Mouse (Mus musculus) frontal cortex, adult (tissue): ENCODE data around the gene Olfr204.
"Not testable (repeated sequence)": the region's sequence is repeated elsewhere in the genome, so short reads cannot be mapped to it uniquely, and the experiment has no call there.

Source experiments
- ATAC-seq: cut with Nextera tagmentation; 2 replicates; pipeline ENCODE4 v1.9.2; 2017; ENCODE audit warnings: mild to moderate bottlenecking, moderate library complexity, mixed read lengths; ENCODE audit not compliant: low TSS enrichment

Olfr204 gene

DNA sequence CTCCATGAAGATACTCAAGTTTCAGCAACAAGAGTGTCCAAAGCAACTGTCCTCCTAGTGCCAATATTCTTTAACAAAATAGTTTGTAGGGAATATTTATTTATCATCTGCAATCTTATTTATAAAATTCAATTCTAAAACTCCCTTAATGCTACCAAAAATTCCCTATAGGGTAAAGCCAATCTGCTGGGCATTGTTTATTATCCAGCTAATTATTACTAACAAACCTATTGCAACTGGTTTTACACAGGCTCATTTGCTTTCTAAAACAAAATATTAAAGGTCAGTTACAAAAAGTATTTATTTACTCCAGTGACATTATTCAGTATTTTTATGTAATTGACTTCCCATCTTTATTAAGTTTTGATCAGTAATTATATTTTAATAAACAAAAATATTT is at the start of gene Olfr204:
TSS of gene Olfr204 (minus strand) at position 101 of the 400 bp plus-strand sequence.
- ATAC-seq = no peak

DNA sequence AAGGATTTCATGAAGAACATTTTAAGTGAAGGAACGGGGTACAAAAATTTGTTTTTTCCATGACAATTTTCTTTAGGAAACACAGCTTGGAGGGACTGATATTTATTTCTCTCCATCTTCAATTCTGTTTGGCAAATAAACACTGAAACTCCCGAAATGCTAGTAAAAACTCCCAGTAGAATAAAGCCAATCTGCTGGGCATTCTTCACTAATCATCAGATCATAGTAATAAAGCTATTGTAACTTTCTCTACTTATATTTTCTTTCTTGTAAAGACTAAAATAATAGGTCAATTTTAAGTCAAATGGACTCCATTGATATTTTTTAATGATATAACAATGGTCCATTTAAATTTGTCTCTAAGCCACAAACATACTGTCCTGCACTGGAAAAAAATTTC is 45.8 kb upstream of the Olfr204 start, which contains the start of gene Olfr209:
TSS of gene Olfr209 (minus strand) at position 101 of the 400 bp plus-strand sequence.
- ATAC-seq = no peak

DNA sequence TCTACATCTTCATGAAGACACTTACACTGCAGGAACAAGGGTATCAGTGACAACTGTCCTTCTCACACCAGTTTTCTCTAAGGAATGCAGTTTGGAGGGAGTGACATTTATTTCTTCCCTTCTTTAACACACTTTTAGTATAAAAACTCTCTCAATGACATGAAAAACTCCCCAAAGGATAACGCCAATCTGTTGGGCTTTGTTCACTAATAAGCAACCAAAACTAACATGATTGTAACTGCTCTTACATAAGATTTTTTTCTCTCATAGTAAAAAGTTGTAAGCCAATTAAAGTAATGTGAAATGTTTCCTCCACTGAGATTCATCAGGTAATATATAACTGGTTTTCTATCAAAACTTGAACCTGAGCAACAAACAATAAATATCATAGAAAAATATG is 31.1 kb upstream of the Olfr204 start, which contains the start of gene Olfr206:
TSS of gene Olfr206 (minus strand) at position 101 of the 400 bp plus-strand sequence.
- no peak for ATAC-seq

DNA sequence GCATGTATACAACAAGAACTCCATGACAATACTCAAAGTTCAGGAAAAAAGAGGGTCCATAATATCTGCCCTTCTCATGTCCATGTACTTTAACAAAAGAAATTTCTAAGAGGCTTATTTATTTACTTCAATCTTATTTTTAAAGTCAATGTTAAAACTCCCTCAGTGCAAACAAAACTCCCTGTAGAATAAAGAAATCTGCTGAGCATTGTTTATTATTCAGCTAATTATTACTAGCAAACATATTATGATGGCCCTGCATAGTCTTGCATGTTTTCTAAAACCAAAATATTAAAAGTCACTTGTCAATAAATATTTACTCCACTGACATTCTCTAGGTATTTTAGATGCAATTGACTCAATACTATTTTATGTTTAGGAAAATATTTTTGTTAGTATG is 13.0 kb upstream of the Olfr204 start, which contains the start of gene Olfr205:
TSS of gene Olfr205 (minus strand) at position 101 of the 400 bp plus-strand sequence.
- no peak for ATAC-seq

DNA sequence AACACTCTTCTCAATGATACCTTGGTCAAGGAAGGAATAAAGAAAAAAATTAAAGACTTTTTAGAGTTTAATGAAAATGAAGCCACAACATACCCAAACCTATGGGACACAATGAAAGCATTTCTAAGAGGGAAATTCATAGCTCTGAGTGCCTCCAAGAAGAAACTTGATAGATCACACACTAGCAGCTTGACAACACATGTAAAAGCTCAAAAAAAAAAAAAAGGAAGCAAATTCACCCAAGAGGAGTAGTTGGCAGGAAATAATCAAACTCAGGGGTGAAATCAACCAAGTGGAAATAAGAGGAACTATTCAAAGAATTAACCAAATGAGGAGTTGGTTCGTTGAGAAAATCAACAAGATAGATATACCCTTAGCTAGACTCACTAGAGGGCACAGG is 5.2 kb upstream of the Olfr204 start:
- ATAC-seq = not testable (repeated sequence)

DNA sequence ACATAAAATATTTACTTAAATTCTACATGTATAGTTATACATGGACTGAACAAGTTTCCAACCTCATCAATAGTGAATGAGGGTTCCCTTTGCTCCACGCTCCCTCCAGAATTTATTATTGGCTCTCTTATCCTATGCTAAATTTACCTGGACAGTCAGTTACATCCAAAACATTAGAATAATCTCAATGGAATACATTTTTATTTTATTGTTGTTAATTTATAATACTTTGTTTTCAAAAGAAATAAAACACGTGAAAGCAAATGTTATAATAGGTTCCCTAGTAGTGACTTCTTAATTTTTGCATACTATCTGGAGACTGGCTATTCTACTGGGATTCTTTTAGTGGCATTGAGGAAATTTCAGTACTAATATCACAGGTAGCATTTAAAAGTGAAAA is 19.5 kb downstream of the Olfr204 start, which contains the start of gene Olfr203:
TSS of gene Olfr203 (plus strand) at position 301 of the 400 bp plus-strand sequence.
- ATAC-seq = no peak

DNA sequence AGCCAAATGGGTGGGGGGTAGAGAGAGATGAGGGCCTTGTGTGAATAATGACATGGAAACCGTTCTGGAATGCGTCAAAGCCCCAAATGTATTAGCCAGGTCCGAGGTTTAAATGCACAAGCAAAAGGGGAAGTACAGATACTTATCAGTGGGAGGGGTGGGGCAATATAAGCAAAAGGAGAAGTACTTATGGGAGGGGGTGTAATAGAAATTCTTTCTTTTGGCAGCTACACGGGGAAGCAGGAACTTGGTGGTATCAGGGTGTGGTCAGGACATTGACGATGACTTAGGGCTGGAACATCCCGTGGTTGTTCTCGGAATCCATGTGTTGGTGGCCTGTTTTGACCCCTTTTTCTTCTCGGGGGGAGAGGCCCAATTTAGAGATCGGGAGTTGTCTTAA is 30.5 kb downstream of the Olfr204 start:
- ATAC-seq = not testable (repeated sequence)

DNA sequence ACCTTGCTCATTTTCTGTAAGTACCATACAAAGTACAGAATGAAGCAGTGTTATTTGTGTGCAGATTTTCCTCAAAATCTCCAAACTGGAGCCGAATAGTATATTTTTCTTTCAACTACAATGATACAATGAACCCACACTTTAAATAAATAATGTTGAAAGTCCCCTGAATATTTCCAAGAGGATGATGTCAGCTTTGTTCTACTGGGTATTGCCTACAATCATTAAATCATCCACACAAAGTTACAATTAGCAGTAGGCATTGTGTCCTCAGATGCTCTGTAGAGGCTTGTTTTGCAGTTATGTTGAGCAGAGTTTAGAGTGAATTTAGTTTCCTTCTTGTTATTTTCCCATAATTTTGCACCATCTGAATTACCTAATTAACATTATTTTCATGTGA is 31.4 kb downstream of the Olfr204 start, which contains the start of gene Olfr202:
TSS of gene Olfr202 (minus strand) at position 101 of the 400 bp plus-strand sequence.
- no peak for ATAC-seq

DNA sequence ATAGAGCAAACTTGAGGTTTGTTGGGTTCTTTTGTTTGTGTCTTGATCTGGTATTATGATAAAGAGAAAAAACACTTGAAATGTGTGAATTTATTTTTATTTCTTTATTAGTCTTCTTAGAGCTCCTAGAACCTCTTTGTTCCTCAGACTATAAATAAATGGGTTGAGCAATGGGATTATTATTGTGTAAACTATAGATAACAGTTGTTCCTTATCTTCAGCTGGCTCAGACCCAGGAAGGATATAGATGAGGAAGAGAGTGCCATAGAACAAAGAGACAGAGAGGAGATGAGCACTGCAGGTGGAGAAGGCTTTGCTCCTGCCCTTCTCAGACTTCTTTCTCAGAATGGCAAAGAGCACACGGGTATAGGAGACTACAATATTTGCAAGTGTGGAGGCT is 34.6 kb downstream of the Olfr204 start:
- ATAC-seq = no peak

DNA sequence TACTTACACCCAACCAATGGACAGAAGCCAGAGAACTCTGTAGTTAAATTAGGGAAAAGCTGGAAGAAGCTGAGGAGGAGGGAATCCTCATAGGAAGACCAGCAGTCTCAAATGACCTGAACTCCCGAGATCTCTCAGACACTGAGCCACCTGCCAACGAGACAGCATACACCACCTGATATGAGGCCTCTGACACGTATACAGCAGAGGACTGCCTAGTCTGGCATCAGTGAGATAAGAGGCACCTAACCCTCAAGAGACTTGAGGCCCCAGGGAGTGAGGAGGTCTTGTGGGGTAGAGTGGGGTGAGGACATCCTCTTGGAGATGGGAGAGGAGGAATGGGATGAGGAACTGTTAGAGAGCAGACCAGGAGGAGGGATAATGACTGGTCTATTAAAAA is 37.5 kb downstream of the Olfr204 start:
- ATAC-seq = no peak

DNA sequence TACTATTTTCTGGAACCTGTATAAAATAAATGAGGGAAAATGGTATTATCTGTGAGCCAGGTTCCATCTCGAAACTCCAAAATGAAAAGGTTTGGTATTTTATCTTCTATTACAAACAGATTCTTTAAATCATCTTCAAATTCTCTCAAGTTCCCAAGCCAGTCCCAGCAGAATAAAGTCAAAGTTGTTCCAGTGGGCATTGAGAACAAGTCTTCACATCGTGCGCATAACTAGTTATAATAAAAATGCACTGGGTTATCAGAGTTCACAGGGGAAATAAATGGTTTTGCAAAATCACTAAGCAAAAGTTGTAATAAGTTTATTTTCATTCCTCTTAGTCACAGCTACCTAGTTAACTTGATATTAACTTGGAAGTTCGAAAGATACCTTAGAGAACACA is 45.5 kb downstream of the Olfr204 start, which contains the start of gene Olfr201:
TSS of gene Olfr201 (minus strand) at position 101 of the 400 bp plus-strand sequence.
- ATAC-seq = not testable (repeated sequence)

DNA sequence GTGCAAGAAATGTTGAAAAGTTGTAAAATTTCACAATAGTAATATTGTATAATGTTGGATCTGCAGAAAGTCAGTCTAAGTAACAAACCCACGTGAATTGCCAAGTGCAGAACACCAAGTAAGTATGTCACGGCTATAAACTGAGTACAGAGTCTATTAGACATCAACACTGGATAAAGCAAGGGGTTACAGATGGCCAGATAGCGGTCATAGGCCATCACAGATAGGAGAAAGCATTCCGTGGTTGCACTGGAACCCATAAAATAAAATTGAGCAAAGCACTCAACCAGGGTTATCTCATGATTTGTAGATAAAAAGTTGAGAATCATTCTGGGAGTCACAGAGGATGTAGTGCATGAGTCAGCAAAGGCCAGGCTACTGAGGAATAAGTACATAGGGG is 49.0 kb downstream of the Olfr204 start:
- ATAC-seq = not testable (repeated sequence)
